9 mouse cellular contexts compared by ENCODE assay signal in genomic region chr16:31508981-31509380, GRCm38 (mm10).
DNase-seq lines count a peak whose midpoint lies in the region; ATAC-seq and TF ChIP-seq lines count a peak whose summit lies in the region.
"Had no signal": no experiment of that assay in that cellular context is flagged by ENCODE, and none has a peak within 500 bp of the region (broad histone marks: within the 10 kb centered on the region; RNA-seq: fewer than 3 reads in every experiment).

No protein-coding gene starts in this region.

- no peaks in the 10 kb centered on the region for H3K9me3 ChIP-seq in hindbrain, embryonic 12.5 days (replicated peaks)
- H3K9me3 ChIP-seq: G1E had no signal

- under 1% methylated on average over 18 of the region's 18 CpGs for WGBS in hindbrain, embryonic 12.5 days
- 5% methylated on average over 18 of the region's 18 CpGs for WGBS in lung, adult 2 months

- H3K4me3 ChIP-seq in hindbrain, embryonic 12.5 days = no peak overlapping the region
- H3K4me3 ChIP-seq in lung, adult 2 months (replicated peaks; ENCODE audit: extremely low read depth, low read depth, low read length) = no peak overlapping the region

- no peaks in the 10 kb centered on the region for H3K36me3 ChIP-seq in hindbrain, embryonic 12.5 days
- H3K36me3 ChIP-seq: G1E had no signal

- peak overlapping the region; percentile 85 for H3K27ac ChIP-seq in hindbrain, embryonic 12.5 days

- H3K4me1 ChIP-seq in hindbrain, embryonic 12.5 days = peaks cover 24% of the 10 kb centered on the region
- H3K4me1 ChIP-seq in lung, adult 2 months (ENCODE audit: control insufficient read depth, insufficient read depth, low read length) = peaks cover 3% of the 10 kb centered on the region

- peak overlapping the region; percentile 33; the same call in 1 of the 2 replicates for H3K9ac ChIP-seq in hindbrain, embryonic 12.5 days

- peak; percentile 90 for ATAC-seq in hindbrain, embryonic 12.5 days (ENCODE audit: low FRiP score)

- no peak for TF ChIP-seq CTCF in lung, adult 2 months (IDR thresholded peaks at IDR 0.05; ENCODE audit: insufficient read depth, low read length)

- H3K27me3 ChIP-seq in hindbrain, embryonic 12.5 days = peaks cover 5% of the 10 kb centered on the region; the same call in 1 of the 2 replicates

- TF ChIP-seq POLR2A in lung, adult 2 months (IDR thresholded peaks at IDR 0.05; ENCODE audit: borderline replicate concordance, extremely low read depth, low read depth, low read length) = no peak

- peak overlapping the region; percentile 43 for H3K4me2 ChIP-seq in hindbrain, embryonic 12.5 days (replicated peaks)

- DNase-seq in ES-CJ7 (ENCODE audit: low read depth, low spot score) = peak; percentile 94
- peak; percentile 76 to 80 for DNase-seq in cerebellum, postnatal 10 days
- peak; percentile 76 to 83 for DNase-seq in frontal cortex, postnatal 14 days (ENCODE audit: low spot score in 2 of 2)
- DNase-seq in layer of hippocampus, adult 9-11 months = peak; percentile 90
- DNase-seq in lung, adult 2 months = peak; percentile 69
- peak; percentile 76 for DNase-seq in ovary, postnatal 36 days (ENCODE audit: low spot score)
- DNase-seq in urinary bladder, postnatal 36 days (ENCODE audit: low spot score in 2 of 2) = peak; percentile 70 to 83
